Mouse (Mus musculus) C2C12 (cell line): ENCODE data around the gene Usp32. TPM values are rescaled to one million over a fixed set of nuclear protein-coding genes. Genes with fewer than 3 reads are reported as not detected.

Experiments
- H3K27me3 ChIP-seq: one replicate; pipeline ENCODE4 v1.6.1; 2011; ENCODE audit not compliant: control insufficient read depth, insufficient read depth, insufficient read length
- H3K36me3 ChIP-seq: one replicate; pipeline ENCODE4 v1.6.1; 2011; ENCODE audit not compliant: control insufficient read depth, insufficient read depth
- H3K4me3 ChIP-seq: one replicate; pipeline ENCODE4 v1.5.1; 2011; ENCODE audit warnings: mild to moderate bottlenecking, control low read depth; ENCODE audit not compliant: poor library complexity, insufficient read depth, severe bottlenecking
- H3K79me2 ChIP-seq: one replicate; pipeline ENCODE4 v1.6.1; 2011; ENCODE audit not compliant: control insufficient read depth, insufficient read depth
- H3K79me3 ChIP-seq: one replicate; pipeline ENCODE4 v1.6.1; 2011; ENCODE audit warnings: low read depth, control low read depth
- H3ac ChIP-seq: one replicate; pipeline ENCODE3; 2011; ENCODE audit warnings: low read depth; ENCODE audit not compliant: control insufficient read depth, insufficient read length
- CEBPB ChIP-seq: IDR thresholded peaks from one replicate; pipeline ENCODE4 v1.6.1; 2011; ENCODE audit warnings: low read depth, mild to moderate bottlenecking, control low read depth, moderate library complexity
- CTCF ChIP-seq: IDR thresholded peaks from one replicate; pipeline ENCODE4 v1.5.1; 2011; ENCODE audit not compliant: control insufficient read depth, insufficient read depth, insufficient read length
- FOSL1 ChIP-seq: IDR thresholded peaks from one replicate; pipeline ENCODE4 v1.8.0; 2011; ENCODE audit warnings: mild to moderate bottlenecking, low read length; ENCODE audit not compliant: poor library complexity, insufficient read depth, severe bottlenecking
- MAX ChIP-seq: IDR thresholded peaks from one replicate; pipeline ENCODE4 v1.6.1; 2011; ENCODE audit warnings: mild to moderate bottlenecking, control low read depth
- MYOD1 ChIP-seq: IDR thresholded peaks from one replicate; pipeline ENCODE4 v1.6.1; 2011; ENCODE audit warnings: low read depth; ENCODE audit not compliant: control insufficient read depth, insufficient read length
- MYOG ChIP-seq: IDR thresholded peaks from one replicate; pipeline ENCODE4 v1.6.1; 2011; ENCODE audit not compliant: control insufficient read depth, insufficient read length; ENCODE audit errors: extremely low read depth
- USF1 ChIP-seq: IDR thresholded peaks from one replicate; pipeline ENCODE4 v1.6.1; 2011; ENCODE audit warnings: low read depth, mild to moderate bottlenecking, control low read depth, moderate library complexity
- polyA plus RNA-seq: library from polyadenylated mRNA; unstranded; fragments of >200 nt; fragmentation: generic; extraction: Trizol; gene quantifications from one replicate; pipeline ENCODE4 v1.2.1, GENCODE M21; 2012; ENCODE audit warnings: missing spikeins

Gene Usp32
- polyA plus RNA-seq, 1 experiment = 2.9 TPM

GRCm38 (mm10) chr11:84948526-84948925 lies 191.4 kb downstream of the Usp32 start:
- H3K36me3 ChIP-seq = no peaks in the 10 kb centered on the region
- H3K27me3 ChIP-seq = peaks cover 52% of the 10 kb centered on the region
- no peaks in the 10 kb centered on the region for H3K79me2 ChIP-seq

GRCm38 (mm10) chr11:84948114-84948513 lies 191.8 kb downstream of the Usp32 start:
- Histone ChIP-seq H3K36me3 (no peaks in the 10 kb centered on the region), H3ac (no peak overlapping the region), H3K4me3 (no peak overlapping the region), H3K27me3 (peaks cover 52% of the 10 kb centered on the region), H3K79me2 (no peaks in the 10 kb centered on the region), H3K79me3 (no peaks in the 10 kb centered on the region)
- TF ChIP-seq CTCF = no peak
- TF ChIP-seq MAX = no peak

More at GRCm38 (mm10) chr11:84948526-84948925, 191.4 kb downstream of the Usp32 start:
- H3K4me3 ChIP-seq = no peak overlapping the region
- no peaks in the 10 kb centered on the region for H3K79me3 ChIP-seq
- no peak for TF ChIP-seq MYOG
- no peak for TF ChIP-seq MYOD1
- TF ChIP-seq FOSL1 = no peak
- H3ac ChIP-seq = no peak overlapping the region

- Histone ChIP-seq H3K79me3 (no peaks in the 10 kb centered on the region), H3K4me3 (no peak overlapping the region), H3K36me3 (no peaks in the 10 kb centered on the region), H3K79me2 (no peaks in the 10 kb centered on the region), H3K27me3 (peaks cover 47% of the 10 kb centered on the region), H3ac (no peak overlapping the region)
- TF ChIP-seq MYOD1 = no peak
- TF ChIP-seq FOSL1 = no peak
- no peak for TF ChIP-seq USF1
- no peak for TF ChIP-seq CTCF
These were observed 192.8 kb downstream of the Usp32 start for GRCm38 (mm10) chr11:84947206-84947605.

- H3ac ChIP-seq = no peak overlapping the region
- TF ChIP-seq MAX = no peak
- no peak for TF ChIP-seq MYOD1
- TF ChIP-seq MYOG = no peak
- no peak for TF ChIP-seq USF1
These were observed 194.1 kb downstream of the Usp32 start for GRCm38 (mm10) chr11:84945841-84946240.

GRCm38 (mm10) chr11:84944639-84945435 lies 195.1 kb downstream of the Usp32 start:
- H3K79me3 ChIP-seq = no peaks in the 10 kb centered on the region
- H3K27me3 ChIP-seq = peaks cover 41% of the 10 kb centered on the region
- TF ChIP-seq CEBPB (no peak), CTCF (no peak), FOSL1 (no peak)
- no peaks in the 10 kb centered on the region for H3K36me3 ChIP-seq
- no peak overlapping the region for H3ac ChIP-seq
- no peaks in the 10 kb centered on the region for H3K79me2 ChIP-seq
- H3K4me3 ChIP-seq = no peak overlapping the region

More at GRCm38 (mm10) chr11:84945841-84946240, 194.1 kb downstream of the Usp32 start:
- H3K79me2 ChIP-seq = no peaks in the 10 kb centered on the region
- peaks cover 38% of the 10 kb centered on the region for H3K27me3 ChIP-seq
- no peak overlapping the region for H3K4me3 ChIP-seq
- no peaks in the 10 kb centered on the region for H3K79me3 ChIP-seq
- H3K36me3 ChIP-seq = no peaks in the 10 kb centered on the region

DNA sequence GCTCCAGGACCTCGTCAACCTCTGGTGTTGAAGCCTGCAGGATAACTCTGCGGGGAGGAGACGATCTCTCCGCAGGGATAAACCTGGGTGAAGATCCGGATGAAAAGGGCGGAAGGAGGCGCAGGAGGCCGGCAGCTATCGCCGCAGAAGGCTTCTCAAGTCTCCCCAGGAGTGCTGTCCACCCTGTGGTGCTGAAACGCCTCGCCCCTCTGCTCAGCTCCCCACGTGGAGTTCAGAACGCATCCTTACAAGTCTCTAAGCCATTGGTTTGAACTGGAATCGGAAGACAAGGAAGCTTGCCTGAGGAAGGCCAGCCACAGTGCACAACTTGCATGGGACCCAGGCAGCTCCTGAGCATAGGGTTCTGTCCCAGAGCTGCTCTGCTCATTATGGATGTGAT lies 196.0 kb downstream of the Usp32 start:
- Histone ChIP-seq H3K36me3 (no peaks in the 10 kb centered on the region), H3K79me2 (no peaks in the 10 kb centered on the region), H3ac (no peak overlapping the region), H3K27me3 (peaks cover 39% of the 10 kb centered on the region), H3K79me3 (no peaks in the 10 kb centered on the region), H3K4me3 (no peak overlapping the region)
- TF ChIP-seq MAX = peak; percentile 51
- no peak for TF ChIP-seq CTCF
